Mouse (Mus musculus) left cerebral cortex, postnatal 25 days (tissue): ENCODE data around the gene Exosc10. TPM values are rescaled to one million over a fixed set of nuclear protein-coding genes. Genes with fewer than 3 reads are reported as not detected.

ENCODE experiments used
- DNase-seq, 2 experiments: peaks; one replicate each; pipeline ENCODE4 v3.0.0; 2022; ENCODE audit warnings: low spot score in 2 of 2, mixed read lengths in 1 of 2
- intact Hi-C: fragments of 180-260 bp; cut with DNase I; formaldehyde crosslinking; loops from one replicate; pipeline ENCODE4 v1.15.1; 2025
- total RNA-seq, 2 experiments: library from RNA; stranded (reverse); gene quantifications; 2 replicates each; pipeline ENCODE4 v1.2.3; 2021

The Exosc10 gene
- total RNA-seq, 2 experiments from 2014 or later: 44.3 to 47.1 TPM

DNA sequence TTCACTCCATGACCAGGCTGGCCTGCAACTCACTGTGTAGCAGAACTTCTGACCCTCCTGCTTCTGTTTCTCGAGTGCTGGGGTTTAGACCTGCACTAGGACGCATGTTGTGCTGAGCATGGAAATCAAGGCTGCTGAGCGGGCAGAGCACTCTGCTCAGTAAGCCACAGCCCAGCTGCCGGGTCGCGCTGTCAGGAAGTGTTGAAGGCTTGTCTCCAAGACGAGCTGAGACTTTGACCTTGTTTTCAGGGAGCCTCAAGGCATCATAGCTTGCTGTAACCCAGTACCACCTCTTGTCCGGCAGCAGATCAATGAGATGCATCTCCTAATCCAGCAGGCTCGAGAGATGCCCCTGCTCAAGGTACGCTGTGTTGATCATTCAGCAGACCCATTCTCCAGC is 11.9 kb downstream of the Exosc10 start:
- no peak for DNase-seq
- intact Hi-C loops: no loop called here

GRCm38 (mm10) chr4:148570693-148571295 is 12.6 kb downstream of the Exosc10 start:
- intact Hi-C loops: no loop called here
- DNase-seq: no peak

DNA sequence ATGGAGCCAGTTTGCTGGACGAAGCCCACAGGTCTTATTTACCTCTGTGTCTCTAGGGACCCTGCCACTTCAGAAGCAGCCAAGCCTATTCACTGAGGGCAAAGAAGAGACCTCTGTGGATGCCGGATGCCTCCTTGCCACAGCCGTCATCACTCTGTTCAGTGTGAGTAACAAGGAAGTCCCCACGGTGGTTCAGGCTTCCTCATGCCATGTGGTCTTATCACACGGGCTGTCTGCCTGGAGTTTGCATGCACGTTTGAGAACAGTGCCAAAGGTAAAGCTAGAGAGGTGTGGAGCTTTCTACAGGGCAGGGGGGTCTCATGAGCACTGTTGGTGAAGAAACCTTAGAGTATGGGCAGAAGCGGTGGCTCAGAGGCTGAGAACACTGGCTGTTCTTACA is 15.0 kb downstream of the Exosc10 start:
- no peak for DNase-seq
- intact Hi-C loops: no loop called here

DNA sequence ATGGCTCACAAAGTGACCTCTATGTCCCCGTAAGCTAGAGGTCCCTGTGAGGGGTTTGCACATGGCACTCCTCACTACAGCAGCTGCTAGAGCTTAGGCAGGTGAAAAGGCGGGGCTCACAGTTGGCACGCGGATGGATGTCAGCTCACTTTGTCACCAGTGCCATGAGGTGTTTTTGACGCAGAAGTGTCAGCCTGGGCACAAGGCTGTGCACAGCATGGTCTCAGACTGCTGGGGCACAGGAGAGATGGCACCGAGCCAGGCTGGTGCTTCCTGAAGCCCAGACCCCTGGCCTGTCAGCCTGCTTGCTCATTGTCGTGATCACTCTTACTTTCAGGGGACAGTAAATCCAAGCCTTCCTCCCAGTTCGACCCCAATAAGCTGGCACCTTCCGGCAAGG is 22.5 kb downstream of the Exosc10 start:
- no peak for DNase-seq
- intact Hi-C loops: no loop called here

- no peak for DNase-seq
These were observed 23.2 kb downstream of the Exosc10 start for GRCm38 (mm10) chr4:148581422-148581821.

GRCm38 (mm10) chr4:148583257-148583656 is 25.0 kb downstream of the Exosc10 start:
- intact Hi-C loops: no loop called here

More at GRCm38 (mm10) chr4:148581422-148581821, 23.2 kb downstream of the Exosc10 start:
- intact Hi-C loops: no loop called here

GRCm38 (mm10) chr4:148586648-148587047 is 28.4 kb downstream of the Exosc10 start:
- intact Hi-C loops: no loop called here
- DNase-seq: no peak

More at GRCm38 (mm10) chr4:148583257-148583656, 25.0 kb downstream of the Exosc10 start:
- no peak for DNase-seq

DNA sequence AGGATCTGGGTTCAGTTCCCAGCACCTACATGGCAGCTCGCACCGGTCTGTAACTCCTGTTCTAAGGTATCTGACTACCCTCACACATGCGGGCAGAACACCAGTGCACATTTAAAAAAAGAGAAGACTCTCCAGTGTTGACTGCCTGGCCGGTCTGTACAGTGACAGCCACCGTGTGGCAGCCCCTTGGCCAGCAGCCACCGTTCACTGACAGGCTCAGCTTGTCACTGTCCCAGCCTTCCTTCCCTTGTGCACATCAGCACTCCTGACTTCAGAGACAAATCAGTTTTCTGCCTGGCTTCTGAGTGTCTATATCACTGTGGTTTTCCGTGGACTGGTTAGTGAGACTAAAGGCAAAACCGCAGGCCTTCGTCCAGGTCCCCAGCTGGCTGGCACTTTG is 30.6 kb downstream of the Exosc10 start:
- intact Hi-C loops: no loop called here
- DNase-seq: peak in 1 of 2 experiments; percentile 38

DNA sequence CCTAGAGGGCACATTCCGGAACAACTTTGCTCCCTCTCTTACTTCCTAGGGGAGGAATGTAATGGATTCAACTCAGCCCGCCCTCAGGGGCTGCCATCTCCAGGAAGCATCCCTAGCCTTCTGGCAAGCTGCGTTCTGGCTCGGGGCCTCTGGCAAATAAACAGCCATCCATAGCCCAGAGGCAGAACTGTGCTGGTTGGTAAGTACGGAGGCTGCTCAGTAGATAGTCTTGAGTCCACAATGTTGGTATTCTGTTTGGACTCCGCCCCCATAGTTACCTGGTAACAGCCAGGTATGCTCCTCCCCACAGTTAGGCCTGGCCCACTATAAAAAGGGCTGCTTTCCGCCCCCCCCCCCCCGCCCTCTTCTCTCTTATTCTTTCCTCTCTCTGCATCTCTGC is 31.3 kb downstream of the Exosc10 start:
- no peak for DNase-seq
- intact Hi-C loops: no loop called here

- no peak for DNase-seq
- intact Hi-C loops: no loop called here
These were observed 32.4 kb downstream of the Exosc10 start for GRCm38 (mm10) chr4:148590421-148591170.

DNA sequence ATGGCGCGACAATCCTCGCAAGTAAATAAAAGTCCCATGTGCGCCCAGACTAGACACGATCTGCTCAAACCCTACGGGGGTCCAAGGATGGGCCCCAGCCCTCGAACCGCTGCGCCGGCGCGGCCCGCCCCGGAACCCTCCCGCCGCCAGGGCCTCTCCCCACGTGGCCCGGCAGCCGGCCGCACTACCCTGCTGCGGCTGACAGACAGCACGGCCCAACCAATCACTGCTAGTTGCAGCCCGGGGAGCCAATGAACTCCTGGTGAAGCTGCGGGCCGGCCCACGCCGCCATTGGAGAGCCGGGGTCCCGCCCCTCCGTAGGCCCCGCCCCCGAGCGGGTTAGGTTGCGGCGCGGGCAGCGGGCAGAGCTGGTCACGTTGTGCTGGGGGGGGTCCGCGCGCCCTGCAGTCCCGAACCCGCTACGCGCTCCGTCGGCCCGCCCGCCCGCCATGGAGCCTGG is 33.0 kb downstream of the Exosc10 start, which contains the start of gene Srm:
Srm (plus strand) TSS at position 333 of the 460 bp plus-strand sequence.
- intact Hi-C loops: no loop called here
- peak; percentile 98 to 99 for DNase-seq

- intact Hi-C loops: no loop called here
- DNase-seq: no peak
These were observed 33.6 kb downstream of the Exosc10 start for GRCm38 (mm10) chr4:148591637-148592380.

GRCm38 (mm10) chr4:148593996-148594395 is 35.8 kb downstream of the Exosc10 start:
- intact Hi-C loops: no loop called here
- DNase-seq: no peak

DNA sequence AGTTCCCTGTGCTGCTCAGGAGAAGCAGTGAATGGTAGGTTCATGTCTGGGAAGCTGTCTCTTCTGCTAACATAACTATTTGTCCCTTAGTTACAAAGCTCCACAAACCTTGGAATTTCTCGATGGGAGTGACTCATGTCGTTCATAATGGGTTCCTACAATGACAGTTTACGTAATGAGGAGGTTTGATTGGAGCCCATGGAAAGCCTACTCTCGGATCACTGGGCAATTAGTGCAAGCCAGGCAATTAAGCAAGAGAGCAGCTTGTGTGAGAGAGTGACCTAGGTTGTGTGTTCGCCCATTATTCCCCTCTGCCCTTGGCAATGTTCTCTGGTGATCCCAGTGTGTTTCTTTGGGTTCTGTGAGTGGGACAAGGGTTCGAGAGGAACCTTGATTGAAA is 37.7 kb downstream of the Exosc10 start:
- intact Hi-C loops: no loop called here

GRCm38 (mm10) chr4:148596731-148597130 is 38.5 kb downstream of the Exosc10 start:
- intact Hi-C loops: no loop called here
- no peak for DNase-seq

More for the DNA sequence above, 37.7 kb downstream of the Exosc10 start:
- DNase-seq: no peak

- no peak for DNase-seq
- intact Hi-C loops: no loop called here
These were observed 40.6 kb downstream of the Exosc10 start for GRCm38 (mm10) chr4:148598826-148599225.

DNA sequence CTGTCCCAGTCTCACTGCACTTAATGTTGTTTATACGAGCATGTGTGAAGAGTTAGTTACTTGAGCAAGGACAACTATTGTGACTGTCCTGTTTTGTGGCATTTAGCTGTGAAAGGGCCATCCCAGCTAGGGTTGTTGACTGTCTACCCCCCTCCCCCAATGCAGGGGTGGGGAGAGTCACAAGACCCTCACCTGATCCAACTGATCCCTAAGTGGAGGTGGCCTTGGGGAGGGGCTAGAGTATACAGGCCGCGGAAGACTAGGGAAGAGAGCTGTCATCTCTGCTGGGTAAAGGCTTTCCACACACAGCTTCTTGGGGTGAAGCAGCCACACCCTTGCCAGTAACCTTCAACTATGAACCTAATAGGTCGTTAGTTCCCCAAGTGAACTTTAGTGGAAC is 42.1 kb downstream of the Exosc10 start:
- intact Hi-C loops: no loop called here
- no peak for DNase-seq

GRCm38 (mm10) chr4:148601871-148602270 is 43.6 kb downstream of the Exosc10 start:
- no peak for DNase-seq
- intact Hi-C loops: no loop called here

- DNase-seq: peak in 1 of 2 experiments; percentile 28
- intact Hi-C loops: no loop called here
These were observed 44.3 kb downstream of the Exosc10 start, which contains the start of gene Masp2 for GRCm38 (mm10) chr4:148602357-148603120. Gene Masp2, plus strand, starts transcription at chr4:148602554.
